Mouse (Mus musculus) kidney, embryonic 15.5 days (tissue): ENCODE data around the gene Rpl34. TPM values are rescaled to one million over a fixed set of nuclear protein-coding genes. Genes with fewer than 3 reads are reported as not detected.

Experiments used
- ATAC-seq: fragments of 200-750 bp; cut with Nextera tagmentation; replicated peaks from 2 replicates; pipeline ENCODE4 v1.8.0; 2017; ENCODE audit warnings: moderate TSS enrichment; ENCODE audit not compliant: low FRiP score
- H3K27ac ChIP-seq: fragments of 300-500 bp; sonication (generic); 2 replicates; pipeline ENCODE4 v1.5.1; 2015; ENCODE audit warnings: mild to moderate bottlenecking, inconsistent platforms
- H3K27me3 ChIP-seq: fragments of 300-500 bp; sonication (generic); 2 replicates; pipeline ENCODE4 v1.6.1; 2015; ENCODE audit warnings: inconsistent platforms
- H3K36me3 ChIP-seq: fragments of 300-500 bp; sonication (generic); 2 replicates; pipeline ENCODE4 v1.6.1; 2015; ENCODE audit warnings: inconsistent platforms
- H3K4me1 ChIP-seq: fragments of 300-500 bp; sonication (generic); 2 replicates; pipeline ENCODE4 v1.6.1; 2015; ENCODE audit warnings: inconsistent platforms
- H3K4me2 ChIP-seq: fragments of 300-500 bp; sonication (generic); 2 replicates; pipeline ENCODE4 v1.6.1; 2015; ENCODE audit warnings: moderate library complexity, mild to moderate bottlenecking, inconsistent platforms
- H3K4me3 ChIP-seq: fragments of 300-500 bp; sonication (generic); replicated peaks from 2 replicates; pipeline ENCODE4 v1.5.1; 2015; ENCODE audit warnings: mild to moderate bottlenecking, inconsistent platforms
- H3K9ac ChIP-seq: fragments of 300-500 bp; sonication (generic); 2 replicates; pipeline ENCODE4 v1.6.1; 2015; ENCODE audit warnings: mild to moderate bottlenecking, inconsistent platforms
- H3K9me3 ChIP-seq: fragments of 300-500 bp; sonication (generic); replicated peaks from 2 replicates; pipeline ENCODE4 v1.6.1; 2016; ENCODE audit warnings: inconsistent platforms
- WGBS: fragments of 180-500 bp; shearing (Covaris S2); methylation state at CpG from one replicate; pipeline ENCODE4 v1.1.7; 2015; ENCODE audit warnings: mixed read lengths; 5-methylcytosine and 5-hydroxymethylcytosine counted together
- polyA plus RNA-seq: library from polyadenylated mRNA; unstranded; fragments of >200 nt; fragmentation: Nextera tagmentation; extraction: Ambion mirVana; gene quantifications from 2 replicates; pipeline ENCODE4 v1.2.1, GENCODE M21; 2015

The Rpl34 gene
- polyA plus RNA-seq, 1 experiment from 2014 or later: 899 TPM

DNA sequence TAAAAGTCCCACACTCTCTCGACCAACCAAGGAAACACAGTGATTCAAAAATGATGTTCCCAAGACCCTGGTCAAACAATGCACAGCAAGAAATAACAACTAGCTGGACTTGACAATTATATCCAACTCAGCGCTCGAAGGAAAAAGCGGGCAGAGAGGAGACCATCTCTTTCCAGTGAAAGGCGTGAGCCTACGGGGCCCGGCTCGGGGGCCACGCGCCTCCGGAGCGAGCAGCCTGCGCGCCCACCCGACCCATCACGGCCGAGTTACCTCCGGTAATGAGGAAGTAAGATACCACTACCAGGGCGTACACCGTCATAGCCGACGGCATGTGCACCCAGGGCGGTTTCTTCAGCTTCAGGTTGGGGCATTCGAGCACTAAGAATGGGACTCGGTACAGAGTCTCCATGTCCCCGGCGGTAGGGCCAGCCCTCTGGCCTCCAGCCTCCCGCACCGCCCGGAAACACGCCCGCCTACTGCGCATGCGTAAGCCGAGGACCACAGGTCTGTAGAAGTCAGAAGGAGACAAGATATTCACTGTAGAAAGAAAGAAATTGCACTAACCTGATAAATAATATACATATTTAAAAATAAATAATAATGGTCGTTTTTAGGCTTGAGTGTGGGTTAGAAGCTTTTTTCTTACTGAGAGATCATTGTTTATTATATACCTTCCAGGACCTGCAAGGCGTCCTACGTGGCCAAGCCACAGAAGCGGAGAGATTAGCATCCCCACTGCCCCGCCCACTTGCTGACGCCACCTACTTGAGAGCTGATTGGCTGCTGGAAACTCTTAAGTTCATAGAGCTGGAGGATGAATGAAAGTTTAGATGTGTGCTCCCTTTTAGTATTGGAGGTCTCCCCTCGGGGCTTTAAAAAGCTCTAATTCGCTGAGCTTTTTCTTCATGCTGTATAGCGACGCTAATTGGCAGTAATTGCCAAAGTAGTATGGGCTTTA is 21.0 kb downstream of the Rpl34 start, which contains the start of gene Ostc:
Gene Ostc, minus strand, starts transcription at position 478 of the 958 bp plus-strand sequence.
- Histone ChIP-seq H3K9ac (peak within 1 kb of the TSS; percentile 79), H3K4me1 (peaks cover 18% of the 10 kb centered on the region), H3K4me2 (peak within 1 kb of the TSS; percentile 63), H3K4me3 (peak within 1 kb of the TSS; percentile 78), H3K27ac (peak within 1 kb of the TSS; percentile 90), H3K36me3 (peaks cover 10% of the 10 kb centered on the region), H3K27me3 (no peaks in the 10 kb centered on the region), H3K9me3 (no peaks in the 10 kb centered on the region)
- WGBS: under 1% methylated on average over 45 of the region's 45 CpGs
- peak; percentile 97 for ATAC-seq

DNA sequence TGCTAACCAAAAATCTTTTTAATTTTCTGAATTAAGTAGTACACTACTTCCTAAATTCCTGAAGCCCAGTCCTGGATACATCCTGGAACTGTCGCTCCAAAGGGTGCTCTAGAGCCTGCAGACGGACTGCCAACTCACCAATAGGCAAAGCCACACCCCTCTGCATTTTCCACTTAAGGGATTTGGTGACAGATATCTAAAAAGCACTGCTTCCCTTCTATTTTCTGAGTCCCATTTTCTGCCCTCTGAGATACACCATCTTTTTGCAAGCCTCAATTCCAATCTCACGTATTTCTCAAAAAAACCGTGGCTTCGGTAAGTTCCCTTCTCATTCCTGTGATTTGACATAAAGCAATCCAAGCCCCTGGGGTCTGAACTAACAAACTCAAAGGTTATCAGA is 21.7 kb downstream of the Rpl34 start:
- H3K9me3 ChIP-seq: no peaks in the 10 kb centered on the region
- 0% methylated on average over 5 of the region's 5 CpGs for WGBS
- H3K36me3 ChIP-seq: peaks cover 18% of the 10 kb centered on the region
- peak overlapping the region; percentile 90 for H3K27ac ChIP-seq
- no peak for ATAC-seq
- H3K9ac ChIP-seq: peak overlapping the region; percentile 79
- H3K27me3 ChIP-seq: no peaks in the 10 kb centered on the region
- H3K4me2 ChIP-seq: peak overlapping the region; percentile 63
- peaks cover 18% of the 10 kb centered on the region for H3K4me1 ChIP-seq
- H3K4me3 ChIP-seq: peak overlapping the region; percentile 78

DNA sequence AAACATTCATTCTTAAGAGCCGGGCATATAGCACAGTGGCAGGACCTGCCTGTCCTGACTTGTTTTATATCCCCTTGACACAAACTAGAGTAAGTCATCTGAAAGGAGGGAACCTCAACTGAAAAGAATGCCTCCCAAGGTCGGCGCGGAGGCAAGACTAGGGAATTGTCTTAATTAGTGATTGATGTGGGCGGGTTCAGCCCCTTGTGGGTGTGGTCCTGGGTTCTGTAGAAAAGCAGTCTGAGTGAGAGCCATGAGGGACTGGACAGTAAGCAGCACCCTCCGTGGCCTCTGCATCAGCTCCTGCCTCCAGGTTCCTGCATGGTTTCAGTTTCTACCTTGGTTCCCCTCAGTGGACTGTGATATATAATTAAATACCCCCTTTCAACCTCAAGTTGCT is 27.9 kb downstream of the Rpl34 start:
- ATAC-seq: no peak
- H3K36me3 ChIP-seq: peaks cover 79% of the 10 kb centered on the region
- WGBS: 75% methylated on average over 6 of the region's 6 CpGs

DNA sequence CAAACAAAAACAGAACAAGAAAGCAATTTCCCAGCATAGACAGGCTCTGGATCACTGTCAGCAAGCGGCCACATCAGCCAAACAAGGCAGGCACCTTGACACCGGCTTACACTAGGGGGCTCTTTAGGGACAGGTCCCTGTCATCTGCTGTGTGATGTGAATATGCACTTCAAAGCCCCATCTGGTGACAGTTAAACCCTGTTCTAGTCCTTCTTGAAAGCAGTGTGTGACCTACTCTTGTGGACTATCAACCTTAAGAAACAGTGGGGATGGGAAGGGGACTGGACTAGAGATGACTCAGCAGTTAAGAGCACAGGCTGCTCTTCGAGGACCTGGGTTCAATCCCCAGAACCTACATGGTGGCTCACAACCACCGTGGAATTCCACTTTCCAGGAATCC is 32.6 kb downstream of the Rpl34 start:
- no peak for ATAC-seq
- Histone ChIP-seq H3K9ac (no peak overlapping the region), H3K9me3 (no peaks in the 10 kb centered on the region), H3K36me3 (peaks cover 83% of the 10 kb centered on the region), H3K4me1 (no peaks in the 10 kb centered on the region), H3K27ac (no peak overlapping the region), H3K4me2 (no peak overlapping the region), H3K27me3 (no peaks in the 10 kb centered on the region), H3K4me3 (no peak overlapping the region)
- WGBS: 82% methylated on average over 4 of the region's 4 CpGs

More for the DNA sequence above, 27.9 kb downstream of the Rpl34 start:
- H3K4me3 ChIP-seq: no peak overlapping the region
- H3K9me3 ChIP-seq: no peaks in the 10 kb centered on the region
- no peaks in the 10 kb centered on the region for H3K27me3 ChIP-seq
- no peak overlapping the region for H3K27ac ChIP-seq
- 0 out of 2 replicates have a peak, but pooled peaks cover 4% of the 10 kb centered on the region for H3K4me1 ChIP-seq
- H3K9ac ChIP-seq: no peak overlapping the region
- H3K4me2 ChIP-seq: no peak overlapping the region

DNA sequence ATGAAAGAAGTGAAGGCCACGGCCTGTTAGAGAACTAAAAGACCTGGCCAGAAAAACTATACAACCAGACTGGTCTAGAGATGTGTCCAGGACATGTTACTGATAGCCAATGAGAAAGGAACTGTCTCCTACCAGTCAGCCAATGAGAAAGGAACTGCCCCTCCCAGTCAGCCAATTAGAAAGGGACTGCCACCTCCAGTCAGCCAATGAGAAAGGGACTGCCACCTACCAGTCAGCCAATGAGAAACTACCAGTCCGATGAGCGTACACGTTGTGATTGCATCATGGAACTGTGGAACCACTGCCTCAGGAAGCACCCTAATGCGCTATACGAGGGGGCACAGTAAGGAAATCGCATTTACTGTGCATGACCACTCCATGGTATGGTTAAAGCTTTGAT is 35.5 kb downstream of the Rpl34 start:
- ATAC-seq: no peak
- 96% methylated on average over 7 of the region's 7 CpGs for WGBS
- Histone ChIP-seq H3K36me3 (peaks cover 54% of the 10 kb centered on the region), H3K9me3 (no peaks in the 10 kb centered on the region), H3K4me3 (no peak overlapping the region), H3K4me2 (no peak overlapping the region), H3K27ac (no peak overlapping the region), H3K4me1 (peaks cover 13% of the 10 kb centered on the region), H3K9ac (no peak overlapping the region), H3K27me3 (no peaks in the 10 kb centered on the region)

- no peak for ATAC-seq
- 69% methylated on average over 9 of the region's 9 CpGs for WGBS
- no peaks in the 10 kb centered on the region for H3K9me3 ChIP-seq
- peaks cover 48% of the 10 kb centered on the region for H3K36me3 ChIP-seq
- no peak overlapping the region for H3K27ac ChIP-seq
- no peaks in the 10 kb centered on the region for H3K27me3 ChIP-seq
- peaks cover 13% of the 10 kb centered on the region for H3K4me1 ChIP-seq
- no peak overlapping the region for H3K9ac ChIP-seq
- H3K4me2 ChIP-seq: no peak overlapping the region
- H3K4me3 ChIP-seq: no peak overlapping the region
These were observed 36.1 kb downstream of the Rpl34 start for GRCm38 (mm10) chr3:130694041-130694593.

GRCm38 (mm10) chr3:130691596-130692170 is 38.5 kb downstream of the Rpl34 start:
- H3K9ac ChIP-seq: no peak overlapping the region
- H3K36me3 ChIP-seq: peaks cover 25% of the 10 kb centered on the region
- H3K4me2 ChIP-seq: peak overlapping the region; percentile 65
- H3K27ac ChIP-seq: peak overlapping the region; percentile 75
- H3K27me3 ChIP-seq: no peaks in the 10 kb centered on the region
- peaks cover 13% of the 10 kb centered on the region for H3K4me1 ChIP-seq
- H3K9me3 ChIP-seq: no peaks in the 10 kb centered on the region
- peak overlapping the region; percentile 39 for H3K4me3 ChIP-seq
- WGBS: 29% methylated on average over 12 of the region's 12 CpGs
- peak; percentile 49 for ATAC-seq

- 9% methylated on average over 20 of the region's 20 CpGs for WGBS
- peak overlapping the region; percentile 75 for H3K27ac ChIP-seq
- peak; percentile 84 for ATAC-seq
- H3K4me1 ChIP-seq: peaks cover 13% of the 10 kb centered on the region
- no peaks in the 10 kb centered on the region for H3K27me3 ChIP-seq
- H3K4me3 ChIP-seq: peak overlapping the region; percentile 39
- H3K9ac ChIP-seq: no peak overlapping the region; the same call in 1 of the 2 replicates
- H3K9me3 ChIP-seq: no peaks in the 10 kb centered on the region
- H3K4me2 ChIP-seq: peak overlapping the region; percentile 65
- peaks cover 18% of the 10 kb centered on the region for H3K36me3 ChIP-seq
These were observed 39.2 kb downstream of the Rpl34 start for GRCm38 (mm10) chr3:130690834-130691595.

GRCm38 (mm10) chr3:130689630-130690029 is 40.6 kb downstream of the Rpl34 start:
- peak overlapping the region; percentile 27; the same call in 1 of the 2 replicates for H3K4me2 ChIP-seq
- H3K27ac ChIP-seq: no peak overlapping the region
- WGBS: 12% methylated on average over 12 of the region's 12 CpGs
- no peak for ATAC-seq
- H3K4me1 ChIP-seq: peaks cover 13% of the 10 kb centered on the region
- H3K27me3 ChIP-seq: no peaks in the 10 kb centered on the region
- H3K4me3 ChIP-seq: no peak overlapping the region
- no peak overlapping the region for H3K9ac ChIP-seq
- no peaks in the 10 kb centered on the region for H3K9me3 ChIP-seq
- H3K36me3 ChIP-seq: peaks cover 6% of the 10 kb centered on the region

DNA sequence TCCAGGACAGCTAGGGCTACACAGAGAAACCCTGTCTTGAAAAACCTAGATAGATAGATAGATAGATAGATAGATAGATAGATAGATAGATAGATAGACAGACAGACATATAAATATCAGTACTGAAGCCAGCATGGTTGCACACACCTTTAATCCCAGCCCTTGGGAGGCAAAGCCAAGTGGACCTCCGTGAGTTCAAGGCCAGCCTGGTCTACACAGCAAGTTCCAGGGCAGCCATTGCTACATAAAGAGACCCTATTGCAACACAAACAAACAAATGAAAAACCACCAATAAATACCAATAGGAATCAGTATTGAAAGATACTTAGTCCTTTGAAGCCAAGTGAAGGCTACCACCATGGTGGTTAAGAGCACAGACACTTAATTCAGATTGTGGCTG is 43.1 kb downstream of the Rpl34 start:
- no peak overlapping the region for H3K4me2 ChIP-seq
- no peaks in the 10 kb centered on the region for H3K27me3 ChIP-seq
- ATAC-seq: no peak
- H3K9ac ChIP-seq: no peak overlapping the region
- H3K4me1 ChIP-seq: peaks cover 12% of the 10 kb centered on the region
- 95% methylated on average over 1 of the region's 1 CpGs for WGBS
- H3K4me3 ChIP-seq: no peak overlapping the region
- H3K36me3 ChIP-seq: no peaks in the 10 kb centered on the region
- no peak overlapping the region for H3K27ac ChIP-seq
- no peaks in the 10 kb centered on the region for H3K9me3 ChIP-seq

GRCm38 (mm10) chr3:130685014-130685366 is 45.2 kb downstream of the Rpl34 start:
- H3K36me3 ChIP-seq: no peaks in the 10 kb centered on the region
- ATAC-seq: no peak
- H3K27ac ChIP-seq: no peak overlapping the region
- no peak overlapping the region for H3K4me3 ChIP-seq
- H3K9ac ChIP-seq: no peak overlapping the region
- 88% methylated on average over 8 of the region's 8 CpGs for WGBS
- H3K9me3 ChIP-seq: no peaks in the 10 kb centered on the region
- no peaks in the 10 kb centered on the region for H3K27me3 ChIP-seq
- H3K4me1 ChIP-seq: no peaks in the 10 kb centered on the region
- no peak overlapping the region for H3K4me2 ChIP-seq
